Mouse (Mus musculus) cortical plate, adult 2 months (tissue): Measurements from ENCODE around the gene Fam155a.

ENCODE experiments used
- CTCF ChIP-seq: fragments of 200-500 bp; IDR thresholded peaks from 2 replicates; pipeline ENCODE4 v1.5.1; 2011; ENCODE audit warnings: mild to moderate bottlenecking, control low read depth, low read length; ENCODE audit not compliant: insufficient read depth; ENCODE audit errors: extremely low read depth
- POLR2A ChIP-seq: fragments of 200-500 bp; IDR thresholded peaks from 2 replicates; pipeline ENCODE4 v1.6.1; 2011; ENCODE audit warnings: mild to moderate bottlenecking, low read length, control low read depth; ENCODE audit not compliant: insufficient read depth; ENCODE audit errors: extremely low read depth

DNA sequence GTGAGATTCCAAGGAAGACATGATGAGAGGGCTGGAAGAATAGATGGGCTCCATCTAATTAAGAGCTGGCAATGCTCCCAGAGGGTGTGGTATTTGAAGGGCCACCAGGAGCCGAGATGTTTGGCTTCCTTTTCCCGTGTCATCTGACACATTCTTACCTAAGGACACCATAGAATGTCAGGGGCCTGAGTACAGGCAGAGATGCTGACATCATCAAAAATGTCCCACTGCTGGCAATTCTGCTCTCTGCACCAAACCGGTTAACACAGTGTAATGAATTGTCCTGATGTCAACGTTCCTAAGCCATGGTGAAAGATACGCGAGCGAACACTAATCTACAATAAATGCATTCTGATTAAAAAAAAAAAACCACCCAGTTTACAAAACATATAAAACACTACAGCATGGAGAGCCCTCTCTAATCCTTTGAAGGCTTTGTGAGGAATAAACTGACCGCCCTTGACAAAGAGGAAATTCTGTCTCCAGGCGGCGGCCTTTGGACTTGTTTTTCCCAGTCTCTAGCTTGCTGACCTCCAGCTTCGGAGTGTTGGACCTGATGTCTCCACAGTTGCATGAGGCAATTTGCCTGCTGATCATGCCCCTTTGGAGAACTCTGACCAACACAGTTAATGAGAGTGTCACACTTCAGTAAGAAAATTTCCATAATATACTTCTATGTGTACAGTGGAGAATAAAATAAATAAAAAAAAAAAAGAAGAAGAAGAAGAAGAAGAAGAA lies 338.2 kb downstream of the Fam155a start:
- TF ChIP-seq CTCF (no peak), POLR2A (no peak)
